Mouse (Mus musculus) inflammation-experienced regulatory T-cells, adult 6 months (primary cell): ENCODE data around the gene Vcl. TPM values are rescaled to one million over a fixed set of nuclear protein-coding genes. Genes with fewer than 3 reads are reported as not detected.

Experiments used
- ATAC-seq: one replicate; pipeline ENCODE4 v1.8.0; 2017
- polyA plus RNA-seq, 3 experiments: library from polyadenylated mRNA; unstranded; fragments of 100-300 nt; shearing (Covaris generic); gene quantifications; one replicate each; pipeline ENCODE4 v1.2.1; 2017

Gene Vcl
- polyA plus RNA-seq, 3 experiments from 2014 or later: 1.1 to 2.8 (median 1.6) TPM

- no peak for ATAC-seq
These were observed 144.8 kb downstream of the Vcl start for GRCm38 (mm10) chr14:21073981-21074380.

GRCm38 (mm10) chr14:21074398-21075320 lies 145.5 kb downstream of the Vcl start:
- no peak for ATAC-seq

GRCm38 (mm10) chr14:21075751-21076500 lies 146.7 kb downstream of the Vcl start:
- peak; percentile 84 for ATAC-seq

GRCm38 (mm10) chr14:21076501-21077194 lies 147.4 kb downstream of the Vcl start:
- ATAC-seq: no peak

GRCm38 (mm10) chr14:21077939-21078338 lies 148.7 kb downstream of the Vcl start:
- ATAC-seq: no peak

GRCm38 (mm10) chr14:21078511-21078910 lies 149.3 kb downstream of the Vcl start:
- ATAC-seq: peak; percentile 46

GRCm38 (mm10) chr14:21082823-21083222 lies 153.6 kb downstream of the Vcl start:
- ATAC-seq: no peak

Other genes with a start within 250 kb of the Vcl start
- 1 to 10 TPM; 4.9 to 6.5 (median 6.3) TPM for gene Fut11, start 234.4 kb upstream of the Vcl start, polyA plus RNA-seq
- 100 to 1,000 TPM; 136 to 163 (median 137) TPM for gene Chchd1, start 226.4 kb upstream of the Vcl start, polyA plus RNA-seq
- gene Zswim8, start 221.8 kb upstream of the Vcl start, polyA plus RNA-seq: 10 to 100 TPM; 16.0 to 25.9 (median 24.3) TPM
- 10 to 100 TPM in 2 of 3 experiments, 1 to 10 TPM in 1; 7.4 to 14.6 (median 12.3) TPM for gene Ndst2, start 194.8 kb upstream of the Vcl start, polyA plus RNA-seq
- gene Camk2g, start 135.3 kb upstream of the Vcl start, polyA plus RNA-seq: 10 to 100 TPM; 30.7 to 50.9 (median 31.6) TPM
- under 1 TPM in 1 of 3 experiments, not detected in 2; 0.41 TPM for gene Plau, start 92.7 kb upstream of the Vcl start, polyA plus RNA-seq
- gene Ap3m1, start 123.1 kb downstream of the Vcl start, polyA plus RNA-seq: 100 to 1,000 TPM in 1 of 3 experiments, 10 to 100 TPM in 2; 70.6 to 107 (median 81.6) TPM
- gene Adk, start 123.2 kb downstream of the Vcl start, polyA plus RNA-seq: 100 to 1,000 TPM in 2 of 3 experiments, 10 to 100 TPM in 1; 84.7 to 128 (median 118) TPM